Comparison of ENCODE assay signal across 16 mouse cellular contexts in the genomic region with DNA sequence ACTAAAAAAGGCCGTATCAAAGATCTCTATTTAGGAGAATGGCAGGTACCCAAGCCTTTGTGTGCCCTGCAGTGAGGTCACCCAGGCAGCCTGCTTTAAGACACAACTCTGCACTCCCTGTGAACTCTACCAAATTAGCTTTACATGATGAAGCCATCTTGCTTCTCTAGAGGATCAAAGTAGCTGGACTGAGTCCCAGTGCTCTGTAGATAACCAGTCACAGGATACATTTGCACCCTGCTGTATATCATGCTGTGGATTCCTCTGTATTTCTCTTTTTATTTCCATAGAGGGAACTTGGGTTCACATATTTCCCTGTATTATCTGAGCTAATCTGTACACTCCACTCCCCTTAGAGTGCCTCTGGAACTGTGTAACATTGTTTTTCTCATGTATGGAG. TPM values are rescaled to one million over a fixed set of nuclear protein-coding genes. Genes with fewer than 3 reads are reported as not detected.
DNase-seq lines count a peak whose midpoint lies in the region; ATAC-seq and TF ChIP-seq lines count a peak whose summit lies in the region.
"Had no signal": no experiment of that assay in that cellular context is flagged by ENCODE, and none has a peak within 500 bp of the region (broad histone marks: within the 10 kb centered on the region; RNA-seq: fewer than 3 reads in every experiment).

No protein-coding gene starts in this region.

- no peak overlapping the region for H3K4me3 ChIP-seq in heart, embryonic 12.5 days
- H3K4me3 ChIP-seq in limb, embryonic 14.5 days (replicated peaks; ENCODE audit: low read length): no peak overlapping the region
- H3K4me3 ChIP-seq in limb, embryonic 10.5 days: no peak overlapping the region
- H3K4me3 ChIP-seq: erythroblast, embryonic 14.5 days; gastrocnemius, adult 2 months; hindbrain, embryonic 13.5 days had no signal

- peak; percentile 88 for ATAC-seq in heart, embryonic 12.5 days (ENCODE audit: insufficient number of reproducible peaks, low FRiP score)
- no peak for ATAC-seq in limb, embryonic 14.5 days (ENCODE audit: low FRiP score, low read depth)

- H3K27ac ChIP-seq in heart, embryonic 12.5 days (ENCODE audit: poor library complexity, severe bottlenecking): peak overlapping the region; percentile 91
- no peak overlapping the region for H3K27ac ChIP-seq in limb, embryonic 14.5 days (replicated peaks; ENCODE audit: low read depth, low read length)
- no peak overlapping the region for H3K27ac ChIP-seq in limb, embryonic 10.5 days
- H3K27ac ChIP-seq: gastrocnemius, adult 2 months; hindbrain, embryonic 13.5 days had no signal

- no peak for TF ChIP-seq POLR2A in limb, embryonic 14.5 days (IDR thresholded peaks at IDR 0.05; ENCODE audit: borderline replicate concordance, extremely low read depth, insufficient read depth, insufficient read length)

- no peak overlapping the region for H3K9ac ChIP-seq in heart, embryonic 12.5 days
- H3K9ac ChIP-seq in limb, embryonic 14.5 days (ENCODE audit: low read depth, low read length, severe bottlenecking): no peak overlapping the region
- H3K9ac ChIP-seq: hindbrain, embryonic 13.5 days had no signal

- no peaks in the 10 kb centered on the region for H3K9me3 ChIP-seq in heart, embryonic 12.5 days (replicated peaks)
- no peaks in the 10 kb centered on the region for H3K9me3 ChIP-seq in limb, embryonic 14.5 days (ENCODE audit: control insufficient read depth, low read length)
- H3K9me3 ChIP-seq in limb, embryonic 10.5 days (replicated peaks): no peaks in the 10 kb centered on the region
- H3K9me3 ChIP-seq: hindbrain, embryonic 13.5 days had no signal

- 49% methylated on average over 1 of the region's 1 CpGs for WGBS in heart, embryonic 12.5 days
- 50% methylated on average over 1 of the region's 1 CpGs for WGBS in limb, embryonic 14.5 days
- 77% methylated on average over 1 of the region's 1 CpGs for WGBS in limb, embryonic 10.5 days

- H3K4me1 ChIP-seq in heart, embryonic 12.5 days (replicated peaks): peaks cover 4% of the 10 kb centered on the region
- H3K4me1 ChIP-seq in limb, embryonic 14.5 days (ENCODE audit: control insufficient read depth, insufficient read depth, low read length): no peaks in the 10 kb centered on the region
- H3K4me1 ChIP-seq in limb, embryonic 10.5 days: no peaks in the 10 kb centered on the region
- H3K4me1 ChIP-seq: hindbrain, embryonic 13.5 days had no signal

- no peaks in the 10 kb centered on the region for H3K27me3 ChIP-seq in heart, embryonic 12.5 days (replicated peaks)
- no peaks in the 10 kb centered on the region for H3K27me3 ChIP-seq in limb, embryonic 14.5 days (ENCODE audit: control insufficient read depth, insufficient read depth, low read length)
- no peaks in the 10 kb centered on the region for H3K27me3 ChIP-seq in limb, embryonic 10.5 days (ENCODE audit: low read depth, poor library complexity, severe bottlenecking)
- H3K27me3 ChIP-seq: hindbrain, embryonic 13.5 days had no signal

- 0 out of 2 replicates have a peak overlapping the region, but pooled peaks have one; percentile 4 for H3K4me2 ChIP-seq in heart, embryonic 12.5 days
- no peak overlapping the region for H3K4me2 ChIP-seq in limb, embryonic 14.5 days (replicated peaks; ENCODE audit: low read depth, low read length, severe bottlenecking)
- H3K4me2 ChIP-seq: hindbrain, embryonic 13.5 days had no signal

- no peaks in the 10 kb centered on the region for H3K36me3 ChIP-seq in heart, embryonic 12.5 days
- H3K36me3 ChIP-seq in limb, embryonic 14.5 days (ENCODE audit: control insufficient read depth, insufficient read depth, low read length): no peaks in the 10 kb centered on the region
- H3K36me3 ChIP-seq in limb, embryonic 10.5 days: no peaks in the 10 kb centered on the region
- H3K36me3 ChIP-seq: hindbrain, embryonic 13.5 days had no signal

- DNase-seq in heart, adult 8-10 months (ENCODE audit: low spot score): no peak
- DNase-seq in limb, embryonic 14.5 days (ENCODE audit: low spot score): peak; percentile 45
- no peak for DNase-seq in limb, embryonic 10.5 days (ENCODE audit: low spot score)
- DNase-seq in testis, postnatal 14 days (ENCODE audit: low spot score): peak; percentile 10
- no peak for DNase-seq in testis, postnatal 10 days (ENCODE audit: low spot score)
- no peak for DNase-seq in urinary bladder, postnatal 14 days (ENCODE audit: low spot score)
- DNase-seq: cerebellum, adult 8-10 months; gastrocnemius, adult 2 months; kidney, adult 8-10 months; kidney, postnatal 14 days; liver; lung, postnatal 14 days; thymus, adult 2 months had no signal

RNA-seq across cellular contexts. Expression of a gene that starts 40.0 kb away (rescaled TPM):
- polyA plus RNA-seq in heart, embryonic 12.5 days (2016; fragmentation: Nextera tagmentation; extraction: Ambion mirVana): 49.9 and 53.4 TPM in 2 replicates
- 1 to 10 TPM; 5.8 to 7.8 (median 6.6) TPM for total RNA-seq in heart, adult 8-10 months (2022)
- 27.2 and 34.4 TPM in 2 replicates for polyA plus RNA-seq in limb, embryonic 14.5 days (2012; rRNA removed)
- polyA plus RNA-seq in limb, embryonic 14.5 days (2014; fragmentation: Nextera tagmentation; extraction: Ambion mirVana): 69.0 and 76.9 TPM in 2 replicates
- polyA plus RNA-seq in limb, embryonic 10.5 days (2016; fragmentation: Nextera tagmentation; extraction: Ambion mirVana): 104 and 108 TPM in 2 replicates
- polyA plus RNA-seq: erythroblast, embryonic 14.5 days had no signal

Comparison
In these comparisons a context has a peak if more than half of its experiments do, and no peak if none do; other contexts are left out.
1. DNase-seq: peak in limb, embryonic 14.5 days (single experiment) and testis, postnatal 14 days (single experiment); none in heart, adult 8-10 months (single experiment), limb, embryonic 10.5 days (single experiment), testis, postnatal 10 days (single experiment) and urinary bladder, postnatal 14 days (single experiment).